Mouse (Mus musculus): ENCODE results near the gene Nucb2. TPM values are rescaled to one million over a fixed set of nuclear protein-coding genes. Genes with fewer than 3 reads are reported as not detected.

Gene Nucb2
- polyA plus RNA-seq (2014; fragmentation: Illumina TruSeq; extraction: RNeasy Lipid Tissue Mini Kit (QIAGEN cat#74804); ENCODE audit: low read depth, low replicate concordance): 67.3 TPM

DNA sequence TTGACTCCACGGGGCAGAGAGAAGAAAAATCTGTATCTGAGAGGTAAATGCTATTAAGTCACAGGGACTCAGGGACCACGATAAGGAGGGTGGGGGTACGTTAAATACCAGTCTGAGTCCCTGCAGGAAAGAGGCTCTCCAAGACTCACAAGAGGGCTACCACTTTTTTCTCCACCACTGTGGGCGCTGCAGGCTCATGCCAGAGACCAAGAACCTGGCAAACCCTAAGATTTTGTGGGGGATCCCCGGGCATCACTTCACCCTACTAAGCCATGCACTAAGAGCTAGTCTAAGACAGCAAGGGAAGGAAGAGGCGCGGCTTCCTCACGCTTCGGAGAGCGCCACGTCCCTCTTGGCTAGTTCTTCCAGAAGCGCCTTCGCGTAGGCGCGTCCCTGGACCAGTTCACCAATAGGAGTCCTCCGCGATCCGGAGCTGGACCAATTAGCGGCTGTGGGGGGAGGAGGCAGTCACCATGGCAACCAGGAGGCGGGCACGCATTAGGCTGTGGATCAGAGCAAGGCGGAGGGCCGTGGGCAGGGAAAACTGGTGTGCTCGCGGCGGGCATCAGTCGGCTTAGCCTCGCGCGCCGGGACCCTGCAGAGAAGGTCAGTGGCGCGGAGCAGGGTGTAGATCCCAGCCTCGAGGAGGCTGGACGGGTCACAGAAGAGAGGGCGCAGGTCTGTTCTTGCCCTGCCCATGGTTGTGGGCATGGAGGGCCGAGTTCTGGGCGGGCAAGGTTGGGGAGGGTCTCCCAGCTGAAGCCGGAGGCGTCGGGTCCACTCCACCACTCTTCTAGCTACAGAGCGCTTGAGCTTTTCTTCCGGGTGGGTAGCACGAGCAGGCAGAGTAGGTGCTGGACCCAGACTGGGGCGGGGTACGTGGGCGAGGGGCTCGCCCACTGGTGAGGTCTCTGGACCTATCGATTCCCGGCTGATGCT, at the start of gene Nucb2:
Gene Nucb2, plus strand, starts transcription at position 491 of the 939 bp plus-strand sequence.

Other genes starting within 250 kb of the Nucb2 start
- gene Plekha7, start 196.0 kb upstream of the Nucb2 start, polyA plus RNA-seq (2014; fragmentation: Illumina TruSeq; extraction: RNeasy Lipid Tissue Mini Kit (QIAGEN cat#74804); ENCODE audit: low read depth, low replicate concordance): 3.6 TPM
- gene Rps13, start 170.2 kb upstream of the Nucb2 start, polyA plus RNA-seq (2014; fragmentation: Illumina TruSeq; extraction: RNeasy Lipid Tissue Mini Kit (QIAGEN cat#74804); ENCODE audit: low read depth, low replicate concordance): 509 TPM
- 64.1 TPM for gene Pik3c2a, start 60.9 kb upstream of the Nucb2 start, polyA plus RNA-seq (2014; fragmentation: Illumina TruSeq; extraction: RNeasy Lipid Tissue Mini Kit (QIAGEN cat#74804); ENCODE audit: low read depth, low replicate concordance)